Mouse (Mus musculus) limb, embryonic 11.5 days (tissue): ENCODE data around the gene Lpar3. TPM values are rescaled to one million over a fixed set of nuclear protein-coding genes. Genes with fewer than 3 reads are reported as not detected.

Source experiments
- ATAC-seq: fragments of 200-750 bp; cut with Nextera tagmentation; 2 replicates; pipeline ENCODE4 v1.8.0; 2017; ENCODE audit warnings: low read depth; ENCODE audit not compliant: insufficient number of reproducible peaks, low FRiP score, low TSS enrichment
- DNase-seq: peaks from one replicate; pipeline ENCODE4 v3.0.0-alpha.2; 2015; ENCODE audit warnings: low spot score
- H3K27ac ChIP-seq: fragments of 300-500 bp; sonication (generic); replicated peaks from 2 replicates; pipeline ENCODE4 v1.5.1; 2014; ENCODE audit warnings: low read depth, mild to moderate bottlenecking, low read length
- H3K27me3 ChIP-seq: fragments of 300-500 bp; sonication (generic); 2 replicates; pipeline ENCODE4 v1.6.1; 2014; ENCODE audit warnings: mild to moderate bottlenecking, low read length, mixed read lengths; ENCODE audit not compliant: control insufficient read depth, insufficient read depth
- H3K36me3 ChIP-seq: fragments of 300-500 bp; sonication (generic); 2 replicates; pipeline ENCODE4 v1.6.1; 2014; ENCODE audit warnings: mild to moderate bottlenecking, low read length, moderate library complexity, mixed read lengths; ENCODE audit not compliant: control insufficient read depth, insufficient read depth
- H3K4me1 ChIP-seq: fragments of 300-500 bp; sonication (generic); 2 replicates; pipeline ENCODE4 v1.6.1; 2014; ENCODE audit warnings: low read length, mixed read lengths; ENCODE audit not compliant: control insufficient read depth, insufficient read depth
- H3K4me2 ChIP-seq: fragments of 300-500 bp; sonication (generic); 2 replicates; pipeline ENCODE4 v1.6.1; 2014; ENCODE audit warnings: low read depth, mild to moderate bottlenecking, moderate library complexity; ENCODE audit not compliant: severe bottlenecking
- H3K4me3 ChIP-seq: fragments of 300-500 bp; sonication (generic); 2 replicates; pipeline ENCODE4 v1.5.1; 2014; ENCODE audit warnings: low read depth, low read length
- H3K9ac ChIP-seq: fragments of 300-500 bp; sonication (generic); 2 replicates; pipeline ENCODE4 v1.6.1; 2014; ENCODE audit warnings: mild to moderate bottlenecking, low read length
- H3K9me3 ChIP-seq: fragments of 300-500 bp; sonication (generic); 2 replicates; pipeline ENCODE4 v1.6.1; 2016; ENCODE audit warnings: low read length; ENCODE audit not compliant: control insufficient read depth
- WGBS: fragments of 180-500 bp; shearing (Covaris S2); extraction: QIAGEN DNeasy Blood & Tissue Kit; methylation state at CpG from one replicate; pipeline ENCODE4 v1.1.7; 2014; 5-methylcytosine and 5-hydroxymethylcytosine counted together
- polyA plus RNA-seq: library from polyadenylated mRNA; unstranded; fragments of >200 nt; fragmentation: Nextera tagmentation; extraction: Ambion mirVana; gene quantifications from 2 replicates; pipeline ENCODE4 v1.2.1, GENCODE M21; 2014

The Lpar3 gene
- polyA plus RNA-seq, 1 experiment from 2014 or later: 0.51 TPM

GRCm38 (mm10) chr3:146186033-146186432 is 34.7 kb upstream of the Lpar3 start:
- H3K9me3 ChIP-seq: no peaks in the 10 kb centered on the region
- H3K9ac ChIP-seq: no peak overlapping the region
- 87% methylated on average over 10 of the region's 10 CpGs for WGBS
- H3K4me3 ChIP-seq: no peak overlapping the region
- H3K27ac ChIP-seq: no peak overlapping the region
- no peaks in the 10 kb centered on the region for H3K36me3 ChIP-seq
- DNase-seq (no peak), ATAC-seq (no peak)
- H3K4me1 ChIP-seq: no peaks in the 10 kb centered on the region
- H3K27me3 ChIP-seq: no peaks in the 10 kb centered on the region
- H3K4me2 ChIP-seq: no peak overlapping the region

- ATAC-seq: no peak
- 70% methylated on average over 10 of the region's 10 CpGs for WGBS
- no peak overlapping the region for H3K27ac ChIP-seq
Observed at GRCm38 (mm10) chr3:146189933-146190332, 30.8 kb upstream of the Lpar3 start.

GRCm38 (mm10) chr3:146192507-146192906 is 28.3 kb upstream of the Lpar3 start:
- Histone ChIP-seq H3K9me3 (no peaks in the 10 kb centered on the region), H3K36me3 (no peaks in the 10 kb centered on the region), H3K27me3 (no peaks in the 10 kb centered on the region), H3K4me1 (no peaks in the 10 kb centered on the region), H3K27ac (no peak overlapping the region), H3K4me2 (no peak overlapping the region), H3K9ac (no peak overlapping the region), H3K4me3 (no peak overlapping the region)
- ATAC-seq (no peak), DNase-seq (no peak)
- 86% methylated on average over 1 of the region's 1 CpGs for WGBS

More at GRCm38 (mm10) chr3:146189933-146190332, 30.8 kb upstream of the Lpar3 start:
- Histone ChIP-seq H3K9me3 (no peaks in the 10 kb centered on the region), H3K27me3 (no peaks in the 10 kb centered on the region), H3K4me3 (no peak overlapping the region), H3K36me3 (no peaks in the 10 kb centered on the region), H3K4me2 (no peak overlapping the region), H3K4me1 (no peaks in the 10 kb centered on the region), H3K9ac (no peak overlapping the region)
- no peak for DNase-seq

GRCm38 (mm10) chr3:146195153-146195552 is 25.6 kb upstream of the Lpar3 start:
- Histone ChIP-seq H3K4me3 (no peak overlapping the region), H3K4me1 (no peaks in the 10 kb centered on the region), H3K36me3 (no peaks in the 10 kb centered on the region), H3K9ac (no peak overlapping the region), H3K27me3 (no peaks in the 10 kb centered on the region), H3K27ac (no peak overlapping the region), H3K9me3 (no peaks in the 10 kb centered on the region), H3K4me2 (no peak overlapping the region)
- ATAC-seq (no peak), DNase-seq (no peak)
- 87% methylated on average over 5 of the region's 5 CpGs for WGBS

GRCm38 (mm10) chr3:146196301-146196700 is 24.5 kb upstream of the Lpar3 start:
- no peak overlapping the region for H3K4me2 ChIP-seq
- no peaks in the 10 kb centered on the region for H3K9me3 ChIP-seq
- H3K27me3 ChIP-seq: no peaks in the 10 kb centered on the region
- 82% methylated on average over 6 of the region's 6 CpGs for WGBS
- H3K4me3 ChIP-seq: no peak overlapping the region
- DNase-seq: no peak
- ATAC-seq: no peak
- H3K4me1 ChIP-seq: no peaks in the 10 kb centered on the region
- no peak overlapping the region for H3K27ac ChIP-seq
- H3K9ac ChIP-seq: no peak overlapping the region
- H3K36me3 ChIP-seq: no peaks in the 10 kb centered on the region

- 78% methylated on average over 17 of the region's 17 CpGs for WGBS
- Histone ChIP-seq H3K9me3 (no peaks in the 10 kb centered on the region), H3K27ac (no peak overlapping the region)
Observed at GRCm38 (mm10) chr3:146196780-146197743, 23.7 kb upstream of the Lpar3 start.

GRCm38 (mm10) chr3:146197785-146198184 is 23.0 kb upstream of the Lpar3 start:
- H3K4me2 ChIP-seq: no peak overlapping the region
- no peak overlapping the region for H3K27ac ChIP-seq
- H3K9ac ChIP-seq: no peak overlapping the region
- H3K4me3 ChIP-seq: no peak overlapping the region
- H3K4me1 ChIP-seq: no peaks in the 10 kb centered on the region
- no peak for DNase-seq
- H3K36me3 ChIP-seq: no peaks in the 10 kb centered on the region
- H3K9me3 ChIP-seq: no peaks in the 10 kb centered on the region
- 85% methylated on average over 12 of the region's 12 CpGs for WGBS
- no peaks in the 10 kb centered on the region for H3K27me3 ChIP-seq
- ATAC-seq: no peak

More at GRCm38 (mm10) chr3:146196780-146197743, 23.7 kb upstream of the Lpar3 start:
- DNase-seq (no peak), ATAC-seq (no peak)
- no peak overlapping the region for H3K9ac ChIP-seq
- H3K4me1 ChIP-seq: no peaks in the 10 kb centered on the region
- H3K36me3 ChIP-seq: no peaks in the 10 kb centered on the region
- H3K4me3 ChIP-seq: no peak overlapping the region
- no peak overlapping the region for H3K4me2 ChIP-seq
- no peaks in the 10 kb centered on the region for H3K27me3 ChIP-seq

- Histone ChIP-seq H3K27me3 (no peaks in the 10 kb centered on the region), H3K9ac (no peak overlapping the region), H3K4me3 (no peak overlapping the region), H3K4me1 (no peaks in the 10 kb centered on the region), H3K27ac (no peak overlapping the region), H3K9me3 (no peaks in the 10 kb centered on the region), H3K4me2 (no peak overlapping the region), H3K36me3 (no peaks in the 10 kb centered on the region)
- 60% methylated on average over 11 of the region's 11 CpGs for WGBS
- ATAC-seq: no peak
- DNase-seq: no peak
Observed at GRCm38 (mm10) chr3:146198803-146199481, 21.8 kb upstream of the Lpar3 start.
